Mouse (Mus musculus): ENCODE data around the gene Vta1.
A peak's percentile ranks its signal among the peaks of the same experiment; 100 is the strongest.

Gene Vta1

GRCm38 (mm10) chr10:14705072-14706066 lies at the start of gene Vta1, which contains the start of gene Nmbr:
Gene Vta1 (minus strand): TSS chr10:14705560.
Gene Nmbr (plus strand): TSS chr10:14705591.
- peak; percentile 99 for DNase-seq

DNA sequence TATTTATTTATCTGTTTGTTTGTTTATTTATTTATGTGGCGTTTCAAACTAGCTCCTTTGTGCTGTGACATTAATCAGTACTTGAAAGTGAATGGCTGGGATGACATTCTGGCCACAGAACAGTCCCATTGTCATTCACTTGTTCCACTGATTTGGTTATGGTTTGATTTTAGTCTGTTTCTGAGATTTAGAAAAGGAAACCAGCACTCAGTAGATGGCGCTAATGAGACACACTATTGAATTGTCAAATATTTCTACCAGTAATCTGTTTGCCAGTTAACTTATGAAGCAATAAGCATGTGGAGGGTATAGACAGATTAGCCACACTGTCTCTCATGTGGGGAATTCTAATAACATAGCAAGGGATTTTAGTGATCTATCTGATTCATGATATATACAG lies 28.9 kb upstream of the Vta1 start:
- peak; percentile 34 for DNase-seq

- no peak for DNase-seq
These were observed 20.3 kb upstream of the Vta1 start for GRCm38 (mm10) chr10:14725671-14726070.

DNA sequence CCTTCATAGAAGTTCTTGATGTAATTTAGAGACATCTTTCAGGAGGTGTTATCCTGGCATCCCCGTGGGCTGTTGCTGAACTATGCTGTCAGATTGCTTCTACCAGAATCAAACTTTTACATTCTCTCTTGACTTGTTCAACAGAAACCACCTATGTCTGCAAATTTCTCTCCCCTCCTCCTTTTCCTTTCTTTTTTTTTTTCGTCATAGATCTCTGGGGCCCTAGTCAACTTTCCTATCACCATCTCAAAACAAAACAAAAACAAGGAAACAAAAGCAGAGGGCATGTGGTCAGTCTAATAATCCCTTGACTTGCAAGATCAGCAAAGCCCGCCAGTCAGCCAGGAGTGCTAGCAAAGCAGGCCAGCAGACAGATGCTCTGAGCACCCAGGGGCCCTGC lies 12.8 kb upstream of the Vta1 start, which contains the start of gene Gje1:
Gene Gje1, minus strand, starts transcription at position 101 of the 400 bp plus-strand sequence.
- DNase-seq, result no peak

DNA sequence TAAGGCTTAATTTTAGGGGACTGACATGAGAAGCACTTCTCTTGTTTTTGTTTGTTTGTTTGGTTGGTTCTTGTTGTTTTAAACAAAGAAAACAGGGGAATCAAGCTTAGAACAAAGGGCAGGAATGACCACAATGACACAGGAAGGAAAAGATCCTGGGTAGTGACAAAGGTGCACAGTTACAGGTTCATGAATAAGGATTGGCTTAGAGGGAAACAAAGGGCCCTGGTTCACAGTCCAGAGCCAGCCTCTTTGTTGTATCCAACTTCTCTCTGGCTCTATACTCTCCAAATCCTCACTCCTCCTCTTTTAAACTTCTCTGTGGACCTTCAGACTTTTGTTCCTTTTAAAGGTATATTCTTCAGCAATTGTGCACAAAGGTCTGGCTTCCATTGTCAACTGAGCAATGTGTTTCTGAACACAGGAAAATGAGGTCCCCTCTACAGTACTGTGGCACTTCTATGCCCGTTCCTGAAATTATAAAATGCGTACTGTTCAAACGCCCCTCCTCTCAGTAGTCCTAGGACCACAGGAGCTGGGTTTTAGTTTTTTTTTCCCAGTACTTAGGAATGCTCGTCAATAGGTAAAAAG lies 1.4 kb downstream of the Vta1 start:
- no peak for DNase-seq

DNA sequence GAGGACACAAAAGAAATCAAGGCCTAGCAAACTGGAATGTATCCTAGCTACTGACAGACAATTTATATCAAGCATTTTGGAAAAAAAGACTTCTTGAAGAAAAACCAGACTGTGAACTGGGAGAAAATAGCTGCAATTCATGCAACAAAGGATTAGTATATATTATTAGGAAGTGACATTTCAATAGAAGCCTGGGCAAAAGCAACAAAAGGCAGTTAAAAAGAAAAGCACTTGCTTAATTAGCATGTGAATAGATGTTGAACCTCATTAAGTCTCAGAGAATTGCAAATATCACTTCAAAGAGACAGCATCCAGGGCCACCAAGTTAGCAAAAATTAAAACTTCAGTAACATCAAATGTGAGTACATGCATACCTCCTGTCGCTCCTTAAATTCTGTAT lies 2.1 kb downstream of the Vta1 start:
- no peak for DNase-seq

GRCm38 (mm10) chr10:14690349-14690748 lies 15.0 kb downstream of the Vta1 start:
- no peak for DNase-seq

- no peak for DNase-seq
These were observed 16.4 kb downstream of the Vta1 start for GRCm38 (mm10) chr10:14688785-14689442.

- DNase-seq, result no peak
These were observed 19.7 kb downstream of the Vta1 start for GRCm38 (mm10) chr10:14685663-14686062.

DNA sequence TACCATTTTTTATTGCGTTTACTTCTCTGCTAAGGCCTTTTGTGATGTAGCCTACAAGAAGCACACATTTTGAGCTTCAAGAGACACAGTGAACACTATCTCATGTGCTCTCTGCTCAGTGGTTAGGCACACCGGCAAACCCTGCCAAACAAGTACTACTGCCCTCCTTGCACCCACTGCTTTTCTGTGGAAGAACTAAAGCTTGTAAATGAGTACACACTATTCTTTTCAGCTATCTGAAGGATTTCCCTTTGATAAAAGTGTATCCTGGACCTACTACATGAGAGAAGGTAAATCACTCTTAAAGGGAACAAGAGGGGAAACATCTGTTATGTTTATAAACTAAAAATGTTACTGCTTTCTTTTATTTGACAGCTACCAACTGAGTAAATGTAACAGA lies 39.2 kb downstream of the Vta1 start:
- no peak for DNase-seq

DNA sequence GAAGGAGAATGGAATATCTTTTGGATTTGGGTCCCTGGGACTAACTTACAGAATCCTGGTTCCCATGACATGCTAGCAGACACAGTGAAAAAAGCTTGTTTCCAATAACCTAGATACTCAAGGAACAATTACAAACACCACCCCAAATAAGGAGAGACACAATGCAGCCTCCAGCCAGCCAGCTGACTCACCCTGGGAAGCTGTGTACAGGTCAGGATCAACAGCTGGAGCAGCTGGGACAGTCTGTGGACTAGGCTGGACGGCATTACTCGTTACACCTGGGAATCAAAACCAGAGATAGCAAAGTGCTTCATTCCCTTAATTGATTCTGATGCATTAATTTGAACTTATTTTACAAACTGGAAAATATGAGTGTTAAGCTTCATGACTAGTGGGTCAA lies 44.5 kb downstream of the Vta1 start:
- no peak for DNase-seq

- no peak for DNase-seq
These were observed 65.7 kb downstream of the Vta1 start for GRCm38 (mm10) chr10:14639635-14640034.

DNA sequence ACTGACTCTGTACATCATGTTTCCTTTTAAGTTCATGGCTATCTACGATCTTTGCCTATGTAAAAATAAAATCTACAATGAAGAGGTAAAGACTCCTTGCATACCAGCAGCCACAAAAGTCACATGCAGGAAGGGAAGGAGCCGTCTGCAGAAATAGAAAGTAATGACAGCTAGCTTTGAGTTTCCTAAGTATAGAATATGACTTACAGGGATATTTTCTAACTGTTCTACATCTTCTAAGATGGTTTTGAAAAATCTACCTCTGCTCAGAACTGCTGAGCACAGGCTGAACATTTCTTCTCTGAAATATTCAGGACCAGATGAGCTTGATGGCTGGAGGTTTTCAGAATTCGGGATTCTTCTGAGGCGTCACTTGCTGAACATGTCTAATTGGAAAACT lies 66.3 kb downstream of the Vta1 start:
- DNase-seq, result no peak

DNA sequence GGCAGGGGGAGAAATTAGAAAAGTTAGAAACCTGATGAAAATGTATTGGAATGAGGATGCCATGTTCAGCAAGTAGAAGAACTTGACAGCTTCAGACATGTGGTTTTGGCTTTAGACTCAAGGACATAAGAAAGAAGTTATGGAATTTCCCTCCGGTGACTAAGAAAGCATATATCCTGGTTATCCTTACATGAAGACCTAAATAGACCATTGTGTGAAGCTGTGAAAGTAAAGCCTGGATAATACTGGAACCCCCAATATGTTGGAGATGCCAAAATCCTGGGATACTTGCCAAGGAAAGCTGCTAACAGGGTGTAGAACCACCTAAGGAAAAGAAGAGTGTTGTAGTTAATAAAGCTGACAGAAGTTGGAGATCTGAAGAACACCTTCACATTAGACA lies 79.7 kb downstream of the Vta1 start:
- DNase-seq, result no peak

GRCm38 (mm10) chr10:14619156-14619555 lies 86.2 kb downstream of the Vta1 start:
- no peak for DNase-seq

DNA sequence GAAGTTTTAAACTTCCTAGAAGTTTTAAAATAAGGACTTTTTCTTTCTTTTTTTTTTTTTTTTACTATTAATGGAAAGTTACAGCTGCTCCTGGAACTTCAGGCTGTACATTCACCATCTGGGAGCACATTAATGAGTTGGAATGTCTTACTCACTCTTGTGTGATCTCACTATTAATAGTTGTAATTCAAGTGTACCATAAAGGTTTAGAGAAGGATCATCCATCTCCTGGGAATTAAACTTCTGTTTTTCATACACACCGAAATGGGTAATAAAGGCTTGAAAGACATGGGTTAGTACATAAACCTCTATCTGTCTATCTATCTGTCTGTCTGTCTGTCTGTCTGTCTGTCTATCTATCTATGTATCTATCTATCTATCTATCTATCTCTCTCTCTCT lies 87.1 kb downstream of the Vta1 start:
- no peak for DNase-seq

GRCm38 (mm10) chr10:14615441-14615840 lies 89.9 kb downstream of the Vta1 start:
- no peak for DNase-seq

DNA sequence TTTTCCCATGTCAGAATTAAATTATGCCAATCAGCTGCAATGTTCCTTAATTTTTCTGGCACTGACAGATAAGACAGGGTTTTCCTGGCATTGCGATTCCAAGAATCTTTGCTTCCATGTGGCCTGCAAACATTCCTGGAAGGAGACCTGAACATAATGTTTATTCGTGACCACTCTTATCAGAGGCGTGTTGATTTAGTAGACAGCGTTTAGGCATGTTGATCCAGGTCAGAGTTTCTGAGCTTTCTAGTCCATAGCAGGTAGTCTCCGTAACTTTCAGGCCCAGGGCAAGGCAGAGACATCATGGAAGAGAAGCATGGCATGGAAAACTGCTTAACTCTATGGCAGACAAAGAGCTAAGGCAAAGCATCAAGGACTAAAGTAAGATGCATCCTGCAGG lies 97.8 kb downstream of the Vta1 start:
- DNase-seq, result no peak
